Mouse (Mus musculus) midbrain, embryonic 13.5 days (tissue): ENCODE measurements around the gene Pnmal2. TPM values are rescaled to one million over a fixed set of nuclear protein-coding genes. Genes with fewer than 3 reads are reported as not detected.

Experiments used
- ATAC-seq: fragments of 200-750 bp; cut with Nextera tagmentation; 2 replicates; pipeline ENCODE4 v1.8.0; 2017; ENCODE audit warnings: mild to moderate bottlenecking, moderate TSS enrichment, moderate library complexity
- H3K27ac ChIP-seq: fragments of 300-500 bp; sonication (generic); 2 replicates; pipeline ENCODE4 v1.5.1; 2015; ENCODE audit warnings: inconsistent platforms, mild to moderate bottlenecking, moderate library complexity
- H3K27me3 ChIP-seq: fragments of 300-500 bp; sonication (generic); 2 replicates; pipeline ENCODE4 v1.6.1; 2015; ENCODE audit warnings: mild to moderate bottlenecking, inconsistent platforms
- H3K36me3 ChIP-seq: fragments of 300-500 bp; sonication (generic); 2 replicates; pipeline ENCODE4 v1.6.1; 2015; ENCODE audit warnings: mild to moderate bottlenecking, inconsistent platforms
- H3K4me1 ChIP-seq: fragments of 300-500 bp; sonication (generic); replicated peaks from 2 replicates; pipeline ENCODE4 v1.6.1; 2015; ENCODE audit warnings: inconsistent platforms
- H3K4me2 ChIP-seq: fragments of 300-500 bp; sonication (generic); replicated peaks from 2 replicates; pipeline ENCODE4 v1.6.1; 2015; ENCODE audit warnings: moderate library complexity, mild to moderate bottlenecking, inconsistent platforms
- H3K4me3 ChIP-seq: fragments of 300-500 bp; sonication (generic); replicated peaks from 2 replicates; pipeline ENCODE4 v1.5.1; 2015; ENCODE audit warnings: mild to moderate bottlenecking, inconsistent platforms
- H3K9ac ChIP-seq: fragments of 300-500 bp; sonication (generic); replicated peaks from 2 replicates; pipeline ENCODE4 v1.6.1; 2015; ENCODE audit warnings: mild to moderate bottlenecking, inconsistent platforms
- H3K9me3 ChIP-seq: fragments of 300-500 bp; sonication (generic); 2 replicates; pipeline ENCODE4 v1.6.1; 2016; ENCODE audit warnings: mild to moderate bottlenecking, inconsistent platforms
- WGBS: fragments of 180-500 bp; shearing (Covaris S2); methylation state at CpG from one replicate; pipeline ENCODE4 v1.1.7; 2015; 5-methylcytosine and 5-hydroxymethylcytosine counted together
- polyA plus RNA-seq: library from polyadenylated mRNA; unstranded; fragments of >200 nt; fragmentation: Nextera tagmentation; extraction: Ambion mirVana; gene quantifications from 2 replicates; pipeline ENCODE4 v1.2.1, GENCODE M21; 2015

Gene Pnmal2
- polyA plus RNA-seq, result 119 and 120 TPM in 2 replicates

GRCm38 (mm10) chr7:16944061-16944807, at the start of gene Pnmal2:
TSS of gene Pnmal2 (plus strand) at chr7:16944682.
- peak within 1 kb of the TSS; percentile 80 for H3K4me3 ChIP-seq
- peak within 1 kb of the TSS; percentile 98 for H3K9ac ChIP-seq
- peak; percentile 90 for ATAC-seq
- H3K27me3 ChIP-seq, result peaks cover 38% of the 10 kb centered on the region
- WGBS, result 10% methylated on average over 36 of the region's 36 CpGs
- peak within 1 kb of the TSS; percentile 95 for H3K4me2 ChIP-seq
- peak within 1 kb of the TSS; percentile 96 for H3K27ac ChIP-seq
- no peaks in the 10 kb centered on the region for H3K9me3 ChIP-seq
- peaks cover 93% of the 10 kb centered on the region for H3K4me1 ChIP-seq
- 0 out of 2 replicates have a peak, but pooled peaks cover 2% of the 10 kb centered on the region for H3K36me3 ChIP-seq

- Histone ChIP-seq H3K27ac (peak overlapping the region; percentile 77), H3K4me1 (peaks cover 50% of the 10 kb centered on the region), H3K9ac (peak overlapping the region; percentile 43), H3K36me3 (no peaks in the 10 kb centered on the region), H3K4me2 (peak overlapping the region; percentile 59), H3K4me3 (peak overlapping the region; percentile 23), H3K9me3 (no peaks in the 10 kb centered on the region), H3K27me3 (peaks cover 34% of the 10 kb centered on the region)
- 1% methylated on average over 24 of the region's 24 CpGs for WGBS
- peak; percentile 44 for ATAC-seq
Measured at GRCm38 (mm10) chr7:16895000-16895399, 49.5 kb upstream of the Pnmal2 start.

DNA sequence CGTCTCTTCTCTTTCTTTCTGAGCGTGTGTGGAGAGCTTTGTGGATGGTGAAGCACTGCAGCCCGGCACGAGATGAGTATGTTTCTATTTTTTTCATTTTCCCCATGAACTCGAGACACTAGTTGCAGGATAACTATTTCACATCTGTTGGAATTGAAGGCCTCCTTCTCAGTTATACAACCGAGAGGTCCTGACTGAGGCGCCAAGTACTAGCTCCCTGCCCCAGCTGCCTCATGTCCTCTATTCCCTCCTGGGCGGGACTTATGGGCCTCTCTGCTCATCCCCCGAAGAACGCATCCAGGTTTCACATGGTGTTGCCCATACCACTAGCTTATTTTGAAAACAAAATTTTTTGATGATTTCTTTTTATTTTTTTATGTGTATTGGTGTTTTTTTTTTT, 49.0 kb upstream of the Pnmal2 start:
- H3K27me3 ChIP-seq, result peaks cover 29% of the 10 kb centered on the region
- no peak for ATAC-seq
- no peaks in the 10 kb centered on the region for H3K36me3 ChIP-seq
- peaks cover 55% of the 10 kb centered on the region for H3K4me1 ChIP-seq
- peak overlapping the region; percentile 43; the same call in 1 of the 2 replicates for H3K9ac ChIP-seq
- H3K4me3 ChIP-seq, result peak overlapping the region; percentile 23
- peak overlapping the region; percentile 59 for H3K4me2 ChIP-seq
- 33% methylated on average over 10 of the region's 10 CpGs for WGBS
- H3K9me3 ChIP-seq, result no peaks in the 10 kb centered on the region
- H3K27ac ChIP-seq, result no peak overlapping the region

DNA sequence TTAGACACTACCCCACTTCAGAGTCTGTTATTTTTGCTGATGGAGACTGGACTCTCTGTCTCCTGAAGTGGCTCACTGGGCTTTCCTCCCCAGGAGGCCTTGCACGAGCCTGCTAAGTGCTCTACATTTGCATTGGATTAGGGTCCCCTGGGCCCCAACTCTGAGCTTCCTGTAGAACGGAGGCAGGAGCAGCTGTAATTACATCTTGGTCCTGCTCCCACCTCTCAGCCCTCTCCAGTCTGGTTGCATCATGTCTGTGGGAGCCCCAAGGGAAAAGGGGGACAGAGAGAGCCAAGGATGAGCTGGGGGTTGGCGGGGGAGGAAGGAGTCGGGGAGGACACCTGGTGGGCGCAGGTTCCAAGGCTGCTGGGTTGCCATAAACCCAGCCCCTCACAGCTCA, 44.0 kb upstream of the Pnmal2 start:
- WGBS, result 5% methylated on average over 5 of the region's 5 CpGs
- Histone ChIP-seq H3K27me3 (no peaks in the 10 kb centered on the region), H3K36me3 (no peaks in the 10 kb centered on the region), H3K4me1 (peaks cover 19% of the 10 kb centered on the region), H3K9ac (no peak overlapping the region; the same call in 1 of the 2 replicates), H3K27ac (peak overlapping the region; percentile 30; the same call in 1 of the 2 replicates), H3K4me2 (no peak overlapping the region), H3K4me3 (no peak overlapping the region), H3K9me3 (no peaks in the 10 kb centered on the region)
- ATAC-seq, result no peak; the same call in 1 of the 2 replicates

- Histone ChIP-seq H3K36me3 (no peaks in the 10 kb centered on the region), H3K9ac (no peak overlapping the region), H3K27me3 (no peaks in the 10 kb centered on the region), H3K4me2 (no peak overlapping the region), H3K4me3 (no peak overlapping the region), H3K27ac (no peak overlapping the region), H3K9me3 (no peaks in the 10 kb centered on the region), H3K4me1 (peaks cover 39% of the 10 kb centered on the region)
- 81% methylated on average over 2 of the region's 2 CpGs for WGBS
- no peak for ATAC-seq
Measured at GRCm38 (mm10) chr7:16903439-16903955, 41.0 kb upstream of the Pnmal2 start.

GRCm38 (mm10) chr7:16904120-16904675, 40.3 kb upstream of the Pnmal2 start:
- no peaks in the 10 kb centered on the region for H3K36me3 ChIP-seq
- no peak overlapping the region for H3K4me2 ChIP-seq
- WGBS, result 53% methylated on average over 9 of the region's 10 CpGs
- no peak for ATAC-seq
- no peak overlapping the region for H3K27ac ChIP-seq
- peaks cover 43% of the 10 kb centered on the region for H3K4me1 ChIP-seq
- no peak overlapping the region for H3K9ac ChIP-seq
- H3K4me3 ChIP-seq, result no peak overlapping the region
- no peaks in the 10 kb centered on the region for H3K9me3 ChIP-seq
- H3K27me3 ChIP-seq, result 0 out of 2 replicates have a peak, but pooled peaks cover 3% of the 10 kb centered on the region

DNA sequence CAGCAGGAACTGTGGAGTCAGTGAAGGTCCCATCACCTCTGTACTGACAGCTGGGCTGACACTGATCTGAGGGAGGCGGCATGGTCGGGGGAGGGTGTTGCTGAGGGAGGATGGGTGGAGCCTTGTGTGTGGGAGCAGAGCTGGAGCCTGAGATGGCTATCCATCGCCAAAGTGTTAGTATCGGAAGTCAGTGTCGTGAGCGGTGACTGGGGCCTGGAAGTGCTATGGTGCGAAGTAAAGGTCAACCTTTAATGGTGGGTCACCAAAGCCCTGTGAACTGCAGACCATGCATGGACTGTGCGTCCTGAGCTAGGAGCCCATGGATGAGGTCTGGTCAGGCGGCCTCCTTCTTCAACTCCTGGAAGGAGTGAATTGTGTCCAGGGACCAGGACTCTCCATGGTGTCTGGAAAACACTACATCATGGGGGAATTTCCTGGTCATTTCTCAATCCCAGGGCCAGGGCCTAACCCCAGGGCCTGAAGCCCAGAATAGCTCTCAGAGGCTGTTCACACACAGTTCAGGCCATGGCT, 38.9 kb upstream of the Pnmal2 start:
- Histone ChIP-seq H3K4me2 (no peak overlapping the region), H3K27ac (no peak overlapping the region), H3K9ac (no peak overlapping the region), H3K4me1 (peaks cover 35% of the 10 kb centered on the region), H3K27me3 (0 out of 2 replicates have a peak, but pooled peaks cover 3% of the 10 kb centered on the region), H3K4me3 (no peak overlapping the region), H3K9me3 (no peaks in the 10 kb centered on the region), H3K36me3 (no peaks in the 10 kb centered on the region)
- 59% methylated on average over 9 of the region's 9 CpGs for WGBS
- no peak for ATAC-seq

- no peak within 1 kb of the TSS for H3K27ac ChIP-seq
- peaks cover 30% of the 10 kb centered on the region for H3K4me1 ChIP-seq
- peak; percentile 34; the same call in 1 of the 2 replicates for ATAC-seq
- no peak within 1 kb of the TSS for H3K4me2 ChIP-seq
- H3K4me3 ChIP-seq, result no peak within 1 kb of the TSS
- WGBS, result 12% methylated on average over 5 of the region's 6 CpGs
- no peaks in the 10 kb centered on the region for H3K36me3 ChIP-seq
- no peaks in the 10 kb centered on the region for H3K9me3 ChIP-seq
- H3K27me3 ChIP-seq, result 0 out of 2 replicates have a peak, but pooled peaks cover 3% of the 10 kb centered on the region
- peak within 1 kb of the TSS; percentile 23; the same call in 1 of the 2 replicates for H3K9ac ChIP-seq
Measured at GRCm38 (mm10) chr7:16906281-16906680, 38.2 kb upstream of the Pnmal2 start, which contains the start of gene Ptgir. TSS of gene Ptgir (plus strand) at chr7:16906490.

DNA sequence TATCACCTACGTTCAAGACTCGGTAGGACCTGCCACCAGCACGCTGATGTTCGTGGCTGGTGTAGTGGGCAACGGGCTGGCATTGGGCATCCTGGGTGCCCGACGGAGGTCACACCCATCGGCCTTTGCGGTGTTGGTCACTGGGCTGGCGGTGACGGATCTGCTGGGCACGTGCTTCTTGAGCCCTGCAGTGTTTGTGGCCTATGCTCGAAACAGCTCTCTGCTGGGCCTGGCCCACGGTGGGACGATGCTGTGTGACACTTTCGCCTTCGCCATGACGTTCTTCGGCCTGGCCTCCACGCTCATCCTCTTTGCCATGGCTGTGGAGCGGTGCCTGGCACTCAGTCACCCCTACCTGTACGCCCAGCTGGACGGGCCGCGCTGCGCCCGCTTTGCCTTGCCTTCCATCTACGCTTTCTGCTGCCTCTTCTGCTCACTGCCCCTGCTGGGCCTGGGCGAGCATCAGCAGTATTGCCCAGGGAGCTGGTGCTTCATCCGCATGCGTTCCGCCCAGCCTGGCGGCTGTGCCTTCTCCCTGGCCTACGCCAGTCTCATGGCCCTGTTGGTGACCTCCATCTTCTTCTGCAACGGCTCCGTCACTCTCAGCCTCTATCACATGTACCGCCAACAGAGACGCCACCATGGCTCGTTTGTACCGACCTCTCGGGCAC, 37.5 kb upstream of the Pnmal2 start:
- Histone ChIP-seq H3K4me2 (no peak overlapping the region), H3K36me3 (no peaks in the 10 kb centered on the region), H3K4me3 (no peak overlapping the region), H3K9me3 (no peaks in the 10 kb centered on the region), H3K9ac (no peak overlapping the region), H3K27me3 (0 out of 2 replicates have a peak, but pooled peaks cover 3% of the 10 kb centered on the region), H3K27ac (no peak overlapping the region), H3K4me1 (peaks cover 30% of the 10 kb centered on the region)
- 92% methylated on average over 41 of the region's 41 CpGs for WGBS
- ATAC-seq, result no peak

- H3K4me2 ChIP-seq, result no peak overlapping the region
- H3K36me3 ChIP-seq, result no peaks in the 10 kb centered on the region
- H3K4me1 ChIP-seq, result peaks cover 30% of the 10 kb centered on the region
- no peaks in the 10 kb centered on the region for H3K9me3 ChIP-seq
- no peak overlapping the region for H3K4me3 ChIP-seq
- 83% methylated on average over 7 of the region's 7 CpGs for WGBS
- H3K27me3 ChIP-seq, result 0 out of 2 replicates have a peak, but pooled peaks cover 3% of the 10 kb centered on the region
- H3K9ac ChIP-seq, result no peak overlapping the region
- ATAC-seq, result no peak
- no peak overlapping the region for H3K27ac ChIP-seq
Measured at GRCm38 (mm10) chr7:16907842-16908241, 36.6 kb upstream of the Pnmal2 start.

- no peaks in the 10 kb centered on the region for H3K9me3 ChIP-seq
- WGBS, result 51% methylated on average over 11 of the region's 11 CpGs
- no peak for ATAC-seq
- 0 out of 2 replicates have a peak, but pooled peaks cover 3% of the 10 kb centered on the region for H3K27me3 ChIP-seq
- H3K9ac ChIP-seq, result 0 out of 2 replicates have a peak overlapping the region, but pooled peaks have one; percentile 11
- H3K4me2 ChIP-seq, result no peak overlapping the region
- H3K27ac ChIP-seq, result no peak overlapping the region
- no peak overlapping the region for H3K4me3 ChIP-seq
- H3K36me3 ChIP-seq, result 0 out of 2 replicates have a peak, but pooled peaks cover 4% of the 10 kb centered on the region
- H3K4me1 ChIP-seq, result peaks cover 30% of the 10 kb centered on the region
Measured at GRCm38 (mm10) chr7:16908367-16908766, 36.1 kb upstream of the Pnmal2 start.
